Mouse (Mus musculus) c-Kit-positive CD71-positive TER-119-positive erythroid progenitor cells, embryonic 14.5 days (primary cell): ENCODE measurements around the gene Nhp2.

ENCODE experiments used
- DNase-seq: peaks from one replicate; pipeline ENCODE4 v3.0.0-alpha.2; 2013; ENCODE audit warnings: low spot score

Nhp2 gene

GRCm38 (mm10) chr11:51619409-51620060, at the start of gene Nhp2:
Gene Nhp2 (plus strand): TSS chr11:51619735.
- peak; percentile 95 for DNase-seq

DNA sequence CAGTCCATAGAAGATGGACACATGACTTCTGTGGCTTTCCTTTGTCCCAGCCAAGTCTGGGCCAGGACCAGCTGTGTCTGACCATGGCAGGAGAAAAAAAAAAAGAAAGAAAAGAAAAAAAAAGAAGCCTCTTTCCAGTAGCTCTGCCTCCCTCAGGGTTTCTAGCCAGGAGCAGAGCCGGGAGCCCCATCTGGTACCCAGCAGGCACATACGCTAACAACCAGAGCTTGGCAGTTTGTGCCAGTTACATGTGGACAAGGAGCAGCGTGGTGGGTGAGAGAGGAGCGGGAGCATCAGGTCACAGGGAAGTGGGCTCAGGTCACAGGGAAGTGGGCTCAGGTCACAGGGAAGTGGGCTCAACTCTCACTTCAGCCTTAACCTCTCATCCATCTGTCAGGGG, 43.1 kb upstream of the Nhp2 start:
- no peak for DNase-seq

DNA sequence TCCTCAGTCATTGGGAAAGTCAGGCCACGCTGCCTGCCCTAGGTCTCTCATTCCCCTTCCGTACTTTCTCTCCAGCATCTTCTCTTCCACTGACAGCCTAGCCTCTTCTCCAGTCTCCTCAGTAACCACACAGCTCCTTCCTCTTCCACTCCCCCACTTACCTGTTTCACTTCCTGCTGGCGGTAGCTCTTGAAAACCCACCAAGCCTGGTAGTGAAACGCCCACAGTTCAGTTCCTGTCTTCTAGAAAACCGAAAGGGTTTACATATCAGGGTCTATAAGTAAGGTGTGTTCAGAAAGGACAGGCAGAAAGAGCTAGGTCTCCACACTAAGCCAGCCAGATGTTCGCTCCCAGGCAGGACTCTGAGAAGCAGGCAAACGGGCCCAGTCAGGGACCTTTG, 41.9 kb upstream of the Nhp2 start:
- DNase-seq, result no peak

- no peak for DNase-seq
Observed at GRCm38 (mm10) chr11:51579024-51579423, 40.5 kb upstream of the Nhp2 start.

DNA sequence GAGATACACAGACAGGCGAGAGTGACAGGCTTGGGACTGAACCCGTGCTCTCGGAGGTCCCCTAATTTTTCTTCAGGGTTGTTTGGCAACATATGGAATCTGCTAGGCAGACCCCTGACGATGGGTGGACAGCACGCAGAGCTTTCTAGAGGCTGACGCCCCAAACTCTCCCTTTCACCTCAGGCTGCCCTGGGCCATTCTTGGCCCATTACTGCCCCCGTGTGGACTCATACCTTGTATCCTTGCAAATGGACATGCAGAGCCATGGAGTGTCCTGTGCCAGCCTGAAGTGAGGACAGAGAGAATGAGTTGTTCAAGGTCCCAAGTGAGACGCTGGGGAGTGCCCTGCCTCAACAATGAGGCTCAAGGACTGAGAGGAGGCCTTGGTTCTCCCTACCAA, 36.8 kb upstream of the Nhp2 start:
- peak; percentile 66 for DNase-seq

GRCm38 (mm10) chr11:51584057-51584430, 35.5 kb upstream of the Nhp2 start:
- no peak for DNase-seq

GRCm38 (mm10) chr11:51584431-51585248, 34.9 kb upstream of the Nhp2 start, which contains the start of gene Phykpl:
Gene Phykpl (plus strand): TSS chr11:51584757.
- DNase-seq, result peak; percentile 93

GRCm38 (mm10) chr11:51585608-51586252, 33.8 kb upstream of the Nhp2 start:
- DNase-seq, result no peak

DNA sequence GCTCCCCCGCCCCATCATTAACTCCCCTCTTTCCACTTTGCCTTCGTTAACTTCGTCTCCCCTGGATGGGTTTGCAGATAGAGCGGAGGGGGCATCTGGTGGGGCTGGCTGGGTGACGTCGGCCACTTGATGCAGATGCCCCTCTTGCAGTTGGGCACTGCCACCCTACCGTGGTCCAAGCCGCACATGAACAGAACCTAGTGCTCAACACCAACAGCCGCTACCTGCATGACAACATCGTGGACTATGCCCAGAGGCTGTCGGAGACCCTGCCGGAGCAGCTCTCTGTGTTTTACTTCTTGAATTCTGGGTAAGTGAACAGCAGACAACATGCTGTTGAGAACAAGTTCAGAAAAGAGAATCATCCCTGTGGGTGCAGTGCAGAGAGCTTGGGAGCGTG, 33.1 kb upstream of the Nhp2 start:
- no peak for DNase-seq

DNA sequence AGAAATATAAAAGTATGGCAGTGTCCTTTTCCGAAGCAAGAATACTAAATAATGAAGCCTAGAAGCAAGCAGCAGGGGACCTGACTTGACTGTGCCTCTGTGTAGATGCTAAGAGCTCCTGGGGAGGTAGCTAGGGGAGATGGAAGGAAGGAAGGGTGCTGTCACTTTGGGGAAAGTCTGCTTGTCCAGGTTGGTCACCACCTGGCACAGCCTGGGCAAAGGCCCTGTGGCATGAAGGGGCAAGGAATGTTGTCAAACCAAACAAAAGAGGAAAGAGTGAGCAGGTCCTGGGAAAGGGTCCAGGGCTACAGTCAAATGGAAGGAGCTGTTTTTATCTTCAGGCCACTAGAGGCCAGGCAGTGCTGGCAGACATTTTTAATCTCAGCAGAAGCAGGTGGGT, 32.5 kb upstream of the Nhp2 start:
- no peak for DNase-seq

GRCm38 (mm10) chr11:51588833-51589232, 30.7 kb upstream of the Nhp2 start:
- DNase-seq, result no peak

DNA sequence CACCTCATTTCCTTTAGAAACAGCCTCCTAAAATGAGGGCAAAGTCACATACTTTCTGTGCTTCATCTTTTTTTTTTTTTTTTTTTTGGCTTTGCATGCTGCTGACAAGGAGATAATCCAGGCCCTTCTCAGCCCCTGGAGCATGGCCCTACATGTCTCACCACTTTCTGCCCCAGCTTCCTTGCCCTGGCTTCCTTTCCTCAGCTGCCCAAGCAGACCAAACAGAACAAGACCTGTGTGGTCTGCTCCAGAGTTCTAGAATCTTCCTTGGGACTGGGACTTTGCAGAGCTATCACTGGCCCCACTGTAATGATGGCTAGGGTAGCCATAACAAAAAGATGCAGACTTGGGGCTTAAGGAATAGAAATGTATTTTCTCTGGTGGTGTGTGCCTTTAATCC, 29.5 kb upstream of the Nhp2 start:
- DNase-seq, result no peak

DNA sequence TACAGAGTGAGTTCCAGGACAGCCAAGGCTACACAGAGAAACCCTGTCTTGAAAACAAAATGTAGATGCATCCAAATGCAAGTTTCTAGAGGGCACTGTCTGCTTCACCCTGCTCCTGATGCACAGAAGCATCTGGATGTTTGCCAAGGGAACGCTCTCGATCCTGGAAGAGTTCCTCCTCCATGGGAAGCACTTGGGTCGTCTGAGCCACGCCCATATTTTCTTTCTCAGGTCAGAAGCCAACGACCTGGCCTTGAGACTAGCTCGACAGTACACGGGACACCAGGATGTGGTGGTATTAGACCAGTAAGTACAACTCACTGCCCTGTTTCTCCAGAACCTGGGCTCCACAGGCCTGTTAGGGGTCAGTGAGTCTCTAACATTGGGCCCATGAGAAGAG, 28.4 kb upstream of the Nhp2 start:
- DNase-seq, result no peak

DNA sequence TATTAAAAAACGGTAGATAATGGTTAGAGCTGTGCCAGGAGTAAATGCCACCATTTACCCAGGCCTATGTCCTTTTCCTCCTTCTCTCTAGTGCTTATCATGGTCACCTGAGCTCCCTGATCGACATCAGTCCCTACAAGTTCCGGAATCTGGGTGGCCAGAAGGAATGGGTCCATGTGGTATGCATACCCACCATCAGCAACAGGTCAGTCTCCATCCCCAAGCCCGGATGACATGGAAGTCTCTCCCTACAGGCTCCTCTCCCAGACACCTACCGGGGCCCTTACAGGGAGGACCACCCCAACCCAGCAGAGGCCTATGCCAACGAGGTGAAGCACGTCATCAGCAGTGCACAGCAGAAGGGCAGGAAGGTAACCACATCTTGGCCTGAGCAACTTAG, 27.6 kb upstream of the Nhp2 start:
- no peak for DNase-seq

- no peak for DNase-seq
Observed at GRCm38 (mm10) chr11:51593368-51593767, 26.2 kb upstream of the Nhp2 start.

- no peak for DNase-seq
Observed at GRCm38 (mm10) chr11:51593849-51594248, 25.7 kb upstream of the Nhp2 start.

DNA sequence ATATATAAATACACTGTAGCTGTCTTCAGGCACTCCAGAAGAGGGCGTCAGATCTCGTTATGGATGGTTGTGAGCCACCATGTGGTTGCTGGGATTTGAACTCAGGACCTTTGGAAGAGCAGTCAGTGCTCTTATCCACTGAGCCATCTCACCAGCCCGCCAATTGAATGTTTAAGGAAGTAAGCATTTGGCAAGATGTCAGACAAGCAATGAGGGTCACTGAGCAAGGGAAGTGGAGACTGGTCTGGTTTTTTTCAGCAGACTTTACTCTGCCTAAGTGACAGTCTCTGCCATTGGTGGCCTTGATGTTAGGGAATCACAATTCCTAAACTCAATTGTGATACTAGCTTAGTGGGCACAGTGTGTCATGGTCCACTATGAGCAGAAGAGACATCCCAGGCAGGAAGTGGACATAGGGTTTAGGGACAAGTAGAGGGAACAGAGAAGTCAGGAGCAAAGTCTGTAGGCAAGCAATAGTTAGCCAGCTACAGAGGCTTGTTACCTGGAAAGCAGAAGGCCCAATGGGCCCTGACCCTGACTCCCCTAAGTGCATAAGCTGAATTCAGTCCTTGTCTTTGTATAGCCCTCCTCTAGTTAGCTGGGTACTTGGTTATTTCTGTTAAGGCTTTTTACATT, 24.7 kb upstream of the Nhp2 start:
- no peak for DNase-seq

GRCm38 (mm10) chr11:51595459-51596083, 24.0 kb upstream of the Nhp2 start:
- no peak for DNase-seq

- DNase-seq, result no peak
Observed at GRCm38 (mm10) chr11:51597553-51597952, 22.0 kb upstream of the Nhp2 start.

- no peak for DNase-seq
Observed at GRCm38 (mm10) chr11:51602253-51602652, 17.3 kb upstream of the Nhp2 start.

DNA sequence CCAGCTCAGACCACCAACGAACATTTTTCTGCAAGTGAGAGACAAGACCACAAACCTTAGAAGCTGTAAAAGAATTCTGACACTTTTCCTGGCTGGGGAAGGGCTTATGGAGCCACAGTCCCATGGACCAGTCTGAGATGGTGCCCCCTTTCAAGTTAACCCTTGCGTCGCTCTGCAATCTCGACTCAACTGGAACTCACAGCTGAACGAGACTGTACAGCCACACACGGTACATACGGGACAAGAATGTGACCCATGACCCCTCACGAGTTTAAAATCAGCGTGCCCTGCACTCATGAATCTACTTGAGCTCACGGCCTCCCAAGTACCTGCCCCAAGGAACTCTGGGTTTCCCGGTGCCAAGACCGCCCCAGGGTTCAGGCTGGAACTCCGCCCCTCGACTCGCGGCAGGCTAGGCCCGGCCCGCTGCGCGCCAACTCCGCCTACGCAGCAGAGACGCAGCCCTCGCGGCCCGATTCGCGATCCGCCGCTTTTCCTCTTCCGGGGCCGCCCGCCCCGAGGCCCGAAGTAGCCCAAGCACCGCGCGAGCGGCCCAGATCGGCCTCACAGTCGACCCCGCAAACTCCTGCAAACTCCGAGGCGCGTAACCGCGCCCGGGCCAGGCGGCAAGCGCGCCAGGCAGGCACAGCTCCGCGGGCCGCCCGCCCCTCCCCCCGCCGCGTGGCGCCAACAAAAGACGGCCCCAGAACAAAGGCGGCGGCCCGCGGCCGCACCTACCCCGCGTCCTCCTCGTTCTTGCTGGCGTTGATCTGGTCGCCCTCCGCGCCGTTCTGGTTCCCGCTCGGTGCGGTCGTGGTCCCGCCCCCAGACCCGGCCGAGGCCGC, 13.7 kb upstream of the Nhp2 start:
- peak; percentile 82 for DNase-seq
